Mouse (Mus musculus) brown adipose tissue, adult 24 weeks (tissue): ENCODE measurements around the gene Hand1. TPM values are rescaled to one million over a fixed set of nuclear protein-coding genes. Genes with fewer than 3 reads are reported as not detected.
"Not testable (repeated sequence)": the region's sequence is repeated elsewhere in the genome, so short reads cannot be mapped to it uniquely, and the experiment has no call there.

Experiments used
- H3K27ac ChIP-seq: fragments of 200-500 bp; replicated peaks from 2 replicates; pipeline ENCODE4 v1.5.1; 2012; ENCODE audit warnings: low read depth, mild to moderate bottlenecking, low read length
- H3K4me1 ChIP-seq: fragments of 200-500 bp; 2 replicates; pipeline ENCODE4 v1.6.1; 2012; ENCODE audit warnings: low read length, mixed read lengths; ENCODE audit not compliant: control insufficient read depth, insufficient read depth, insufficient read length
- H3K4me3 ChIP-seq: fragments of 200-500 bp; 2 replicates; pipeline ENCODE4 v1.5.1; 2012; ENCODE audit warnings: low read depth, mild to moderate bottlenecking, low read length, moderate library complexity; ENCODE audit not compliant: insufficient read depth
- polyA plus RNA-seq: library from polyadenylated mRNA; stranded (reverse); fragments of >200 nt; gene quantifications from 2 replicates; pipeline ENCODE4 v1.2.4, GENCODE M21; 2012; ENCODE audit not compliant: missing spikeins, insufficient read depth, insufficient read length

Gene Hand1
- not detected in 2 replicates for polyA plus RNA-seq

- no peak within 1 kb of the TSS for H3K27ac ChIP-seq
- no peak within 1 kb of the TSS for H3K4me3 ChIP-seq
Measured at GRCm38 (mm10) chr11:57832552-57833201, at the start of gene Hand1. Gene Hand1, minus strand, starts transcription at chr11:57832818.

GRCm38 (mm10) chr11:57876157-57876556 lies 43.5 kb upstream of the Hand1 start:
- H3K4me1 ChIP-seq, result no peaks in the 10 kb centered on the region
- no peak overlapping the region for H3K27ac ChIP-seq
- H3K4me3 ChIP-seq, result no peak overlapping the region

More at GRCm38 (mm10) chr11:57832552-57833201, at the start of gene Hand1:
- H3K4me1 ChIP-seq, result peaks cover 3% of the 10 kb centered on the region; the same call in 1 of the 2 replicates

- no peaks in the 10 kb centered on the region for H3K4me1 ChIP-seq
- H3K4me3 ChIP-seq, result no peak overlapping the region
- H3K27ac ChIP-seq, result no peak overlapping the region
Measured at GRCm38 (mm10) chr11:57873014-57873413, 40.4 kb upstream of the Hand1 start.

GRCm38 (mm10) chr11:57868753-57869460 lies 36.3 kb upstream of the Hand1 start:
- Histone ChIP-seq H3K4me1 (no peaks in the 10 kb centered on the region), H3K27ac (no peak overlapping the region), H3K4me3 (no peak overlapping the region)

- H3K4me1 ChIP-seq, result no peaks in the 10 kb centered on the region
- no peak overlapping the region for H3K4me3 ChIP-seq
- H3K27ac ChIP-seq, result no peak overlapping the region
Measured at GRCm38 (mm10) chr11:57866466-57866865, 33.8 kb upstream of the Hand1 start.

GRCm38 (mm10) chr11:57864577-57864976 lies 32.0 kb upstream of the Hand1 start:
- Histone ChIP-seq H3K4me3 (no peak overlapping the region), H3K4me1 (no peaks in the 10 kb centered on the region), H3K27ac (no peak overlapping the region)

GRCm38 (mm10) chr11:57862088-57862487 lies 29.5 kb upstream of the Hand1 start:
- Histone ChIP-seq H3K27ac (no peak overlapping the region), H3K4me3 (no peak overlapping the region), H3K4me1 (no peaks in the 10 kb centered on the region)

- H3K4me3 ChIP-seq, result no peak overlapping the region
- H3K27ac ChIP-seq, result no peak overlapping the region
- no peaks in the 10 kb centered on the region for H3K4me1 ChIP-seq
Measured at GRCm38 (mm10) chr11:57857709-57858108, 25.1 kb upstream of the Hand1 start.

- no peak overlapping the region for H3K27ac ChIP-seq
- H3K4me1 ChIP-seq, result no peaks in the 10 kb centered on the region
- H3K4me3 ChIP-seq, result no peak overlapping the region
Measured at GRCm38 (mm10) chr11:57853571-57853970, 21.0 kb upstream of the Hand1 start.

GRCm38 (mm10) chr11:57850931-57851330 lies 18.3 kb upstream of the Hand1 start:
- H3K27ac ChIP-seq, result no peak overlapping the region
- H3K4me1 ChIP-seq, result no peaks in the 10 kb centered on the region
- H3K4me3 ChIP-seq, result no peak overlapping the region

- no peaks in the 10 kb centered on the region for H3K4me1 ChIP-seq
- H3K27ac ChIP-seq, result no peak overlapping the region
Measured at GRCm38 (mm10) chr11:57850298-57850697, 17.7 kb upstream of the Hand1 start.

GRCm38 (mm10) chr11:57847396-57847795 lies 14.8 kb upstream of the Hand1 start:
- H3K4me3 ChIP-seq, result no peak overlapping the region
- H3K4me1 ChIP-seq, result no peaks in the 10 kb centered on the region
- H3K27ac ChIP-seq, result no peak overlapping the region

More at GRCm38 (mm10) chr11:57850298-57850697, 17.7 kb upstream of the Hand1 start:
- H3K4me3 ChIP-seq, result no peak overlapping the region

GRCm38 (mm10) chr11:57846421-57847363 lies 14.1 kb upstream of the Hand1 start:
- not testable (repeated sequence) for H3K4me3 ChIP-seq, H3K4me1 ChIP-seq, H3K27ac ChIP-seq

GRCm38 (mm10) chr11:57841391-57841790 lies 8.8 kb upstream of the Hand1 start:
- Histone ChIP-seq H3K4me1 (no peaks in the 10 kb centered on the region), H3K4me3 (no peak overlapping the region), H3K27ac (no peak overlapping the region)

- Histone ChIP-seq H3K4me1 (no peaks in the 10 kb centered on the region), H3K4me3 (no peak overlapping the region), H3K27ac (no peak overlapping the region)
Measured at GRCm38 (mm10) chr11:57840986-57841385, 8.4 kb upstream of the Hand1 start.
